Mouse (Mus musculus) hindbrain, embryonic 11.5 days (tissue): ENCODE data around the gene Bst1. TPM values are rescaled to one million over a fixed set of nuclear protein-coding genes. Genes with fewer than 3 reads are reported as not detected.

ENCODE experiments used
- ATAC-seq: fragments of 200-750 bp; cut with Nextera tagmentation; 2 replicates; pipeline ENCODE4 v1.8.0; 2017; ENCODE audit warnings: mild to moderate bottlenecking, moderate TSS enrichment, moderate library complexity; ENCODE audit not compliant: low FRiP score
- DNase-seq: peaks from one replicate; pipeline ENCODE4 v3.0.0-alpha.2; 2015; ENCODE audit warnings: low spot score
- H3K27ac ChIP-seq: fragments of 300-500 bp; sonication (generic); 2 replicates; pipeline ENCODE4 v1.5.1; 2014; ENCODE audit warnings: mild to moderate bottlenecking, low read depth, low read length
- H3K27me3 ChIP-seq: fragments of 300-500 bp; sonication (generic); 2 replicates; pipeline ENCODE4 v1.6.1; 2014; ENCODE audit warnings: mild to moderate bottlenecking, low read length, moderate library complexity, mixed read lengths; ENCODE audit not compliant: control insufficient read depth, insufficient read depth
- H3K36me3 ChIP-seq: fragments of 300-500 bp; sonication (generic); 2 replicates; pipeline ENCODE4 v1.6.1; 2014; ENCODE audit warnings: mild to moderate bottlenecking, low read length, moderate library complexity, mixed read lengths; ENCODE audit not compliant: control insufficient read depth, insufficient read depth
- H3K4me1 ChIP-seq: fragments of 300-500 bp; sonication (generic); replicated peaks from 2 replicates; pipeline ENCODE4 v1.6.1; 2014; ENCODE audit warnings: low read length, mixed read lengths; ENCODE audit not compliant: control insufficient read depth, insufficient read depth
- H3K4me2 ChIP-seq: fragments of 300-500 bp; sonication (generic); replicated peaks from 2 replicates; pipeline ENCODE4 v1.6.1; 2014; ENCODE audit warnings: mild to moderate bottlenecking, low read depth, low read length
- H3K4me3 ChIP-seq: fragments of 300-500 bp; sonication (generic); 2 replicates; pipeline ENCODE4 v1.5.1; 2014; ENCODE audit warnings: low read depth, low read length
- H3K9ac ChIP-seq: fragments of 300-500 bp; sonication (generic); 2 replicates; pipeline ENCODE4 v1.6.1; 2014; ENCODE audit warnings: low read depth, low read length
- H3K9me3 ChIP-seq: fragments of 300-500 bp; sonication (generic); 2 replicates; pipeline ENCODE4 v1.6.1; 2016; ENCODE audit warnings: low read length; ENCODE audit not compliant: control insufficient read depth
- WGBS: fragments of 180-500 bp; shearing (Covaris S2); extraction: QIAGEN DNeasy Blood & Tissue Kit; methylation state at CpG from one replicate; pipeline ENCODE4 v1.1.7; 2014; 5-methylcytosine and 5-hydroxymethylcytosine counted together
- polyA plus RNA-seq: library from polyadenylated mRNA; unstranded; fragments of >200 nt; fragmentation: Nextera tagmentation; extraction: Ambion mirVana; gene quantifications from 2 replicates; pipeline ENCODE4 v1.2.1, GENCODE M21; 2014

The Bst1 gene
- polyA plus RNA-seq, 1 experiment from 2014 or later = not detected

- Histone ChIP-seq H3K27ac (no peak overlapping the region), H3K9ac (no peak overlapping the region), H3K9me3 (no peaks in the 10 kb centered on the region), H3K36me3 (no peaks in the 10 kb centered on the region), H3K4me3 (no peak overlapping the region), H3K27me3 (no peaks in the 10 kb centered on the region), H3K4me2 (no peak overlapping the region), H3K4me1 (no peaks in the 10 kb centered on the region)
- 87% methylated on average over 8 of the region's 8 CpGs for WGBS
- DNase-seq (no peak), ATAC-seq (no peak)
These were observed 3.5 kb downstream of the Bst1 start for GRCm38 (mm10) chr5:43822199-43822598.

- no peaks in the 10 kb centered on the region for H3K36me3 ChIP-seq
These were observed 4.1 kb downstream of the Bst1 start for GRCm38 (mm10) chr5:43822824-43823223.

GRCm38 (mm10) chr5:43824580-43824979, 5.9 kb downstream of the Bst1 start:
- H3K27me3 ChIP-seq = no peaks in the 10 kb centered on the region
- H3K9me3 ChIP-seq = no peaks in the 10 kb centered on the region
- no peaks in the 10 kb centered on the region for H3K36me3 ChIP-seq
- no peak overlapping the region for H3K4me2 ChIP-seq
- no peak overlapping the region for H3K4me3 ChIP-seq
- H3K4me1 ChIP-seq = no peaks in the 10 kb centered on the region
- no peak overlapping the region for H3K27ac ChIP-seq
- WGBS = 89% methylated on average over 3 of the region's 3 CpGs
- DNase-seq (no peak), ATAC-seq (no peak)
- no peak overlapping the region for H3K9ac ChIP-seq

More at GRCm38 (mm10) chr5:43822824-43823223, 4.1 kb downstream of the Bst1 start:
- Histone ChIP-seq H3K4me3 (no peak overlapping the region), H3K9me3 (no peaks in the 10 kb centered on the region), H3K27ac (no peak overlapping the region), H3K4me1 (no peaks in the 10 kb centered on the region), H3K27me3 (no peaks in the 10 kb centered on the region), H3K9ac (no peak overlapping the region), H3K4me2 (no peak overlapping the region)
- DNase-seq (no peak), ATAC-seq (no peak)
- 78% methylated on average over 3 of the region's 3 CpGs for WGBS

DNA sequence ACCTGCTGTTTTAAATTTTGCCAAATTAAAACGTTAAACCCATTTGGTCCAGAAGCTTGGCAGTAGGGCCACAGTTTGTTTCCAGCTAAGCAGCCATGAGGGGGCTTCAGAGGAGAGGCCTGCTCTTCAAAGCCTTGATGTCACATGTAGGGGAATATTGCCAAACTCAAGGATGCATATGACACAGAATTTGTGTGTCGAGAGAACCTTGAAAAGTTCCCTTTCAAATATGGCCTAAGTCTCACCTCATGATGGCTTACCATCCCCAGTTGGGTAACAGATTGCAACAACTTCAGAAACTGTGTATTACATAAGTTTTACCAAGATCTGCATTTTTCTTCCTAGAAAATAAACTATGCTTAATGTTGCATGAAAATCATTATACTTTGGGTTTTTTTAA, 8.2 kb downstream of the Bst1 start:
- Histone ChIP-seq H3K4me3 (no peak overlapping the region), H3K27ac (no peak overlapping the region), H3K9me3 (no peaks in the 10 kb centered on the region), H3K27me3 (no peaks in the 10 kb centered on the region), H3K4me2 (no peak overlapping the region), H3K4me1 (no peaks in the 10 kb centered on the region), H3K9ac (no peak overlapping the region), H3K36me3 (no peaks in the 10 kb centered on the region)
- ATAC-seq = no peak
- 95% methylated on average over 2 of the region's 2 CpGs for WGBS
- no peak for DNase-seq

DNA sequence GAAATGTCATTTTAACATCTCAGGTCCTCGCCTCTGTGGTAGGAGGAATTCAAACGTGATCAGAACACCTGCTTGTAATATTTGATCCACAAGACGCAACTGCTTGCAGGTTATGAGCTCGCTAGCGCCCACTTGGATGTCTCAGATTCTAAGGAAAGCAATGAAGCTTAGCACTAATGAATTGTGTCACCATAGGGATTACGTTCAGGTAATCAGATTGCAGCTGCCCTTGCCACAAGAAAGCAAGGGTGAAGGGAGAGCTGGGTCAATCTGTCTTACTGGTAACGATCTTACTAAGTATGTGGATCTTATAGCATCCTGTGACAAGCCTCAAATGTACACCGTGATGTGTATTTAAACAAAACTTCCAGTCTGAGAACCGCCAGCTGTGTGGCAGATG, 8.7 kb downstream of the Bst1 start:
- no peak overlapping the region for H3K4me2 ChIP-seq
- no peak for DNase-seq
- no peaks in the 10 kb centered on the region for H3K36me3 ChIP-seq
- no peaks in the 10 kb centered on the region for H3K27me3 ChIP-seq
- no peak overlapping the region for H3K9ac ChIP-seq
- H3K9me3 ChIP-seq = no peaks in the 10 kb centered on the region
- H3K4me1 ChIP-seq = no peaks in the 10 kb centered on the region
- 89% methylated on average over 9 of the region's 9 CpGs for WGBS
- no peak overlapping the region for H3K4me3 ChIP-seq
- no peak for ATAC-seq
- H3K27ac ChIP-seq = no peak overlapping the region

DNA sequence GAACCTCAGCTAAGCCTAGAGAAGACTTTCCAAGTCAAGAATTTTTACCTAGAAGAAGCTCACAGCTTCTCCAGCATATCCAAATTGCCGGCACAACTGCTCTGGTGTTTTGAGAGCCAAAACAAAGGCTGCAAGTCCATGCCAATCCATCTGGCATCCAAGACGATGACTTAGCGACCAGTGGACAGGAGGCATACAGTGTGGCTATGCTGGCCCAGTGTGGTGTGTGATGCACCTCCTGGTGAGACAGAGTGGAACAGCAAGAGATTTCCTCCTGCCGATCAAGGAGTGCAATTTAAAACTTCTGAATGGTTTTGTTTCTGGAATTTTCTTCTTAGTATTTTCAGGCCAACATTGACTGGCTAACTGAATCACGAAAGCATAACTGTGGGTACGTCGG, 17.9 kb downstream of the Bst1 start:
- Histone ChIP-seq H3K9ac (no peak overlapping the region), H3K36me3 (no peaks in the 10 kb centered on the region), H3K9me3 (no peaks in the 10 kb centered on the region), H3K27me3 (no peaks in the 10 kb centered on the region), H3K27ac (no peak overlapping the region), H3K4me3 (no peak overlapping the region), H3K4me2 (no peak overlapping the region), H3K4me1 (no peaks in the 10 kb centered on the region)
- no peak for ATAC-seq
- no peak for DNase-seq
- 94% methylated on average over 7 of the region's 7 CpGs for WGBS

- no peak for ATAC-seq
- no peak overlapping the region for H3K27ac ChIP-seq
- no peak overlapping the region for H3K4me2 ChIP-seq
- H3K9ac ChIP-seq = no peak overlapping the region
- H3K9me3 ChIP-seq = no peaks in the 10 kb centered on the region
- H3K27me3 ChIP-seq = no peaks in the 10 kb centered on the region
- H3K4me3 ChIP-seq = no peak overlapping the region
- no peaks in the 10 kb centered on the region for H3K36me3 ChIP-seq
- DNase-seq = peak; percentile 69
- WGBS = 53% methylated on average over 5 of the region's 5 CpGs
- H3K4me1 ChIP-seq = no peaks in the 10 kb centered on the region
These were observed 18.7 kb downstream of the Bst1 start for GRCm38 (mm10) chr5:43837372-43837771.

DNA sequence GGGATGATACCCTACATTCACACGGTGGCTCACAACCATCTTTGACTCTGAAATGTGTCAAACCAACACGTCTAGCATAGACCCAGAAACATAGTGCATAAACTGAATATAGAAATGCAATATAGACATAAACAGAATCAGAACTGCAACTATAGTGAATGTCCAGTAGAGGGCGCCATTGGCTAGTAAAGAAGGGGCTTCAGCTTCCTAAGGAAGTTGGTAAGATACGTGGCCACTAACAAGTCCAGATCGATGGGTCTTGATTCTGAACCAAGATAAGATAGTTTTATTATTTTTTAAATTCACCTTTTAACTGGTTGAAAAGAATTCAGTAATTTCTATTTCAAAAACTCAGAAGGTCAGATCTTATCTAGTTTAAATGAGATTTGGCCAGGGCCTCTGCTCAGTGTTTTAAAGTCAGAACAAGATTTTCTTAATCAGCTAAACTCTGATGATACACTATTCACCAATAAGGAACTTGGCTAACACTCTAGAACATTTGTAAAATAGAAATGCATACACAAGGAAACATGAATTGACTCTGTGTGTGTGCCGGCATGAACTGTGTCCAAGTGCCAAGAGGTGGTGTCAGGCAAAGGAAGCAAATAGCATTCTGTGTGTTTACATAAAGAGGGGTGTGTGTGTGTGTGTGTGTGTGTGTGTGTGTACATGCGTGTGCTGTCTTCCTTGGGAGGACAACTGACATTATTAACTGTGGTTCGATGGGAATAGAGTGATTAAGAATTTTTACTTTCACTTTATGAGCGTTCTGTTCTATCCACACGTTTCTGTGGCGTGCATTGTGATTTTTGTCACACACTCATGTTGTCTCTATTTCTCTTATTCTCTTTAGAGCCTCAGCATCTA, 22.7 kb downstream of the Bst1 start:
- WGBS = 54% methylated on average over 11 of the region's 11 CpGs
- DNase-seq (peak; percentile 79), ATAC-seq (peak; percentile 51; the same call in 1 of the 2 replicates)
- Histone ChIP-seq H3K4me3 (no peak overlapping the region), H3K4me1 (no peaks in the 10 kb centered on the region), H3K4me2 (no peak overlapping the region), H3K9me3 (no peaks in the 10 kb centered on the region), H3K27ac (no peak overlapping the region), H3K9ac (no peak overlapping the region), H3K36me3 (no peaks in the 10 kb centered on the region), H3K27me3 (no peaks in the 10 kb centered on the region)

DNA sequence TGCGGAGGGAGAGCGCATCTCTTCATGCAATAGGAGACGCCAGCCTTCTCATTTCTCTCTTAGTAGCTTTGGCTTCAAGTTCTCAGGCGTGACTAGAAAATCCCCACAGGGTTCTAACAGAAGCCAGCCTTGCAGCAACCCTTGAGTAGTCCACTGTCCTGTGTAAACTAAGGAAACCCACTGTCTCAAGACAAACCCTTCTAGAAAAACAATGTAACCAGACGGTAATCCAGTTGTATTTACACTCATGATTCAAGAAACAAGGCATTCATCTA, 23.3 kb downstream of the Bst1 start:
- Histone ChIP-seq H3K4me3 (no peak overlapping the region), H3K27ac (no peak overlapping the region), H3K4me1 (no peaks in the 10 kb centered on the region), H3K27me3 (no peaks in the 10 kb centered on the region), H3K36me3 (no peaks in the 10 kb centered on the region), H3K9me3 (no peaks in the 10 kb centered on the region), H3K4me2 (no peak overlapping the region), H3K9ac (no peak overlapping the region)
- ATAC-seq = no peak
- DNase-seq = no peak
- 80% methylated on average over 5 of the region's 5 CpGs for WGBS
